Mouse (Mus musculus) hindbrain, embryonic 14.5 days (tissue): Measurements from ENCODE around the gene Vkorc1. TPM values are rescaled to one million over a fixed set of nuclear protein-coding genes. Genes with fewer than 3 reads are reported as not detected.
A peak's percentile ranks its signal among the peaks of the same experiment; 100 is the strongest.

Experiments used
- ATAC-seq: fragments of 200-750 bp; cut with Nextera tagmentation; 2 replicates; pipeline ENCODE4 v1.8.0; 2017; ENCODE audit warnings: moderate number of reproducible peaks, mild to moderate bottlenecking, moderate TSS enrichment, moderate library complexity; ENCODE audit not compliant: low FRiP score
- DNase-seq: peaks from one replicate; pipeline ENCODE4 v3.0.0-alpha.2; 2015; ENCODE audit warnings: low spot score
- H3K27ac ChIP-seq: fragments of 300-500 bp; sonication (generic); 2 replicates; pipeline ENCODE4 v1.5.1; 2014; ENCODE audit warnings: mild to moderate bottlenecking, moderate library complexity
- H3K27me3 ChIP-seq: fragments of 300-500 bp; sonication (generic); 2 replicates; pipeline ENCODE4 v1.6.1; 2014; ENCODE audit warnings: mild to moderate bottlenecking, low read length, mixed read lengths; ENCODE audit not compliant: control insufficient read depth, insufficient read depth
- H3K36me3 ChIP-seq: fragments of 300-500 bp; sonication (generic); replicated peaks from 2 replicates; pipeline ENCODE4 v1.6.1; 2014; ENCODE audit not compliant: control insufficient read depth, insufficient read depth
- H3K4me1 ChIP-seq: fragments of 300-500 bp; sonication (generic); replicated peaks from 2 replicates; pipeline ENCODE4 v1.6.1; 2014; ENCODE audit warnings: antibody characterized with exemption, low read length, mixed read lengths; ENCODE audit not compliant: control insufficient read depth, insufficient read depth
- H3K4me2 ChIP-seq: fragments of 300-500 bp; sonication (generic); replicated peaks from 2 replicates; pipeline ENCODE4 v1.6.1; 2014; ENCODE audit warnings: mild to moderate bottlenecking, moderate library complexity
- H3K4me3 ChIP-seq: fragments of 300-500 bp; sonication (generic); replicated peaks from 2 replicates; pipeline ENCODE4 v1.5.1; 2014; ENCODE audit warnings: mild to moderate bottlenecking, low read length
- H3K9ac ChIP-seq: fragments of 300-500 bp; sonication (generic); 2 replicates; pipeline ENCODE4 v1.6.1; 2014
- H3K9me3 ChIP-seq: fragments of 300-500 bp; sonication (generic); 2 replicates; pipeline ENCODE4 v1.6.1; 2016; ENCODE audit warnings: low read length; ENCODE audit not compliant: control insufficient read depth
- WGBS: fragments of 180-500 bp; shearing (Covaris S2); extraction: QIAGEN DNeasy Blood & Tissue Kit; methylation state at CpG from one replicate; pipeline ENCODE4 v1.1.7; 2014; 5-methylcytosine and 5-hydroxymethylcytosine counted together
- polyA plus RNA-seq: library from polyadenylated mRNA; unstranded; fragments of >200 nt; fragmentation: Nextera tagmentation; extraction: Ambion mirVana; gene quantifications from 2 replicates; pipeline ENCODE4 v1.2.1, GENCODE M21; 2014

Vkorc1 gene
- polyA plus RNA-seq, 1 experiment from 2014 or later = 81.8 TPM

GRCm38 (mm10) chr7:127931351-127932135, 36.1 kb upstream of the Vkorc1 start:
- no peaks in the 10 kb centered on the region for H3K9me3 ChIP-seq
- H3K9ac ChIP-seq = no peak overlapping the region
- no peak overlapping the region for H3K4me3 ChIP-seq
- DNase-seq (no peak), ATAC-seq (no peak)
- no peak overlapping the region for H3K27ac ChIP-seq
- H3K4me1 ChIP-seq = peaks cover 5% of the 10 kb centered on the region
- peaks cover 3% of the 10 kb centered on the region for H3K36me3 ChIP-seq
- no peak overlapping the region for H3K4me2 ChIP-seq
- WGBS = 43% methylated on average over 13 of the region's 13 CpGs
- peaks cover 25% of the 10 kb centered on the region for H3K27me3 ChIP-seq

- Histone ChIP-seq H3K36me3 (peaks cover 12% of the 10 kb centered on the region), H3K4me3 (no peak overlapping the region), H3K27ac (no peak overlapping the region), H3K4me1 (peaks cover 5% of the 10 kb centered on the region), H3K4me2 (no peak overlapping the region), H3K9ac (no peak overlapping the region), H3K9me3 (no peaks in the 10 kb centered on the region), H3K27me3 (peaks cover 25% of the 10 kb centered on the region)
- ATAC-seq (no peak), DNase-seq (no peak)
- WGBS = 71% methylated on average over 5 of the region's 5 CpGs
Observed at GRCm38 (mm10) chr7:127930636-127931035, 35.2 kb upstream of the Vkorc1 start.

- Histone ChIP-seq H3K36me3 (peaks cover 20% of the 10 kb centered on the region), H3K4me2 (peak within 1 kb of the TSS; percentile 14), H3K27ac (no peak within 1 kb of the TSS), H3K27me3 (peaks cover 25% of the 10 kb centered on the region), H3K4me1 (peaks cover 5% of the 10 kb centered on the region), H3K4me3 (no peak within 1 kb of the TSS), H3K9me3 (no peaks in the 10 kb centered on the region), H3K9ac (no peak within 1 kb of the TSS)
- ATAC-seq (no peak), DNase-seq (no peak)
- WGBS = 9% methylated on average over 6 of the region's 6 CpGs
Observed at GRCm38 (mm10) chr7:127929923-127930322, 34.5 kb upstream of the Vkorc1 start, which contains the start of gene Prss8. TSS of gene Prss8 (minus strand) at chr7:127930104.

- DNase-seq (no peak), ATAC-seq (no peak)
- H3K4me1 ChIP-seq = no peaks in the 10 kb centered on the region
- H3K27ac ChIP-seq = no peak overlapping the region
- no peaks in the 10 kb centered on the region for H3K9me3 ChIP-seq
- H3K36me3 ChIP-seq = peaks cover 32% of the 10 kb centered on the region
- H3K4me3 ChIP-seq = no peak overlapping the region
- no peak overlapping the region for H3K4me2 ChIP-seq
- H3K9ac ChIP-seq = no peak overlapping the region
- H3K27me3 ChIP-seq = peaks cover 25% of the 10 kb centered on the region
- WGBS = 51% methylated on average over 5 of the region's 5 CpGs
Observed at GRCm38 (mm10) chr7:127928596-127928995, 33.2 kb upstream of the Vkorc1 start.

GRCm38 (mm10) chr7:127927726-127928125, 32.3 kb upstream of the Vkorc1 start:
- ATAC-seq (no peak), DNase-seq (no peak)
- Histone ChIP-seq H3K27me3 (peaks cover 25% of the 10 kb centered on the region), H3K4me1 (no peaks in the 10 kb centered on the region), H3K9ac (no peak overlapping the region), H3K36me3 (peaks cover 40% of the 10 kb centered on the region), H3K4me2 (no peak overlapping the region), H3K4me3 (no peak overlapping the region), H3K27ac (no peak overlapping the region), H3K9me3 (no peaks in the 10 kb centered on the region)
- WGBS = 79% methylated on average over 11 of the region's 11 CpGs

GRCm38 (mm10) chr7:127926846-127927245, 31.4 kb upstream of the Vkorc1 start:
- no peaks in the 10 kb centered on the region for H3K4me1 ChIP-seq
- H3K27ac ChIP-seq = no peak overlapping the region
- H3K4me3 ChIP-seq = no peak overlapping the region
- peaks cover 43% of the 10 kb centered on the region for H3K36me3 ChIP-seq
- no peak for DNase-seq
- WGBS = 91% methylated on average over 11 of the region's 11 CpGs
- no peak overlapping the region for H3K9ac ChIP-seq
- H3K4me2 ChIP-seq = no peak overlapping the region
- peaks cover 25% of the 10 kb centered on the region for H3K27me3 ChIP-seq
- no peak for ATAC-seq
- no peaks in the 10 kb centered on the region for H3K9me3 ChIP-seq

GRCm38 (mm10) chr7:127926066-127926465, 30.6 kb upstream of the Vkorc1 start:
- WGBS = 94% methylated on average over 8 of the region's 8 CpGs
- Histone ChIP-seq H3K36me3 (peaks cover 51% of the 10 kb centered on the region), H3K9me3 (no peaks in the 10 kb centered on the region), H3K27me3 (peaks cover 25% of the 10 kb centered on the region), H3K4me3 (no peak overlapping the region), H3K4me2 (no peak overlapping the region), H3K4me1 (no peaks in the 10 kb centered on the region), H3K9ac (no peak overlapping the region), H3K27ac (no peak overlapping the region)
- ATAC-seq = no peak
- DNase-seq = no peak

- Histone ChIP-seq H3K4me2 (no peak overlapping the region), H3K4me3 (no peak overlapping the region), H3K36me3 (peaks cover 59% of the 10 kb centered on the region), H3K27me3 (peaks cover 23% of the 10 kb centered on the region), H3K4me1 (no peaks in the 10 kb centered on the region), H3K9me3 (no peaks in the 10 kb centered on the region), H3K9ac (no peak overlapping the region), H3K27ac (no peak overlapping the region)
- ATAC-seq (no peak), DNase-seq (no peak)
- 66% methylated on average over 5 of the region's 5 CpGs for WGBS
Observed at GRCm38 (mm10) chr7:127925252-127925651, 29.8 kb upstream of the Vkorc1 start.

- DNase-seq = no peak
- Histone ChIP-seq H3K27ac (no peak overlapping the region), H3K4me3 (no peak overlapping the region), H3K4me2 (no peak overlapping the region), H3K9me3 (no peaks in the 10 kb centered on the region), H3K36me3 (peaks cover 67% of the 10 kb centered on the region), H3K27me3 (peaks cover 10% of the 10 kb centered on the region), H3K4me1 (no peaks in the 10 kb centered on the region), H3K9ac (no peak overlapping the region)
- no peak for ATAC-seq
- WGBS = 91% methylated on average over 5 of the region's 5 CpGs
Observed at GRCm38 (mm10) chr7:127923714-127924113, 28.3 kb upstream of the Vkorc1 start.
